Mouse (Mus musculus): Measurements from ENCODE around the gene Plxnb2. TPM values are rescaled to one million over a fixed set of nuclear protein-coding genes. Genes with fewer than 3 reads are reported as not detected.

Gene Plxnb2
- 112 and 117 TPM in 2 replicates for polyA plus RNA-seq (2014; fragmentation: Nextera tagmentation; extraction: Ambion mirVana)

- Histone ChIP-seq H3K9ac (ENCODE audit: low read length) (peak within 1 kb of the TSS; percentile 92), H3K4me1 (ENCODE audit: control insufficient read depth, insufficient read depth, low read length) (peaks cover 47% of the 10 kb centered on the region), H3K4me2 (ENCODE audit: low read depth) (peak within 1 kb of the TSS; percentile 95), H3K27ac (ENCODE audit: low read depth, low read length) (peak within 1 kb of the TSS; percentile 79), H3K36me3 (ENCODE audit: control insufficient read depth, insufficient read depth, low read length) (0 out of 2 replicates have a peak, but pooled peaks cover 3% of the 10 kb centered on the region), H3K9me3 (ENCODE audit: control insufficient read depth, low read length) (no peaks in the 10 kb centered on the region), H3K4me3 (ENCODE audit: low read depth, low read length) (peak within 1 kb of the TSS; percentile 76), H3K27me3 (ENCODE audit: control insufficient read depth, insufficient read depth, low read length) (no peaks in the 10 kb centered on the region)
- DNase-seq (ENCODE audit: low spot score), result peak; percentile 96
- under 1% methylated on average over 66 of the region's 72 CpGs for WGBS
- ATAC-seq (ENCODE audit: insufficient read depth, low FRiP score, low TSS enrichment), result peak; percentile 86
Observed at GRCm38 (mm10) chr15:89180571-89181229, at the start of gene Plxnb2. Plxnb2 (minus strand) TSS chr15:89180788.

- DNase-seq (ENCODE audit: low spot score) (no peak), ATAC-seq (ENCODE audit: insufficient read depth, low FRiP score, low TSS enrichment) (no peak)
- Histone ChIP-seq H3K9ac (ENCODE audit: low read length) (no peak overlapping the region), H3K27ac (ENCODE audit: low read depth, low read length) (no peak overlapping the region), H3K27me3 (ENCODE audit: control insufficient read depth, insufficient read depth, low read length) (no peaks in the 10 kb centered on the region), H3K9me3 (ENCODE audit: control insufficient read depth, low read length) (no peaks in the 10 kb centered on the region), H3K4me3 (ENCODE audit: low read depth, low read length) (no peak overlapping the region), H3K4me1 (ENCODE audit: control insufficient read depth, insufficient read depth, low read length) (peaks cover 6% of the 10 kb centered on the region; the same call in 1 of the 2 replicates), H3K36me3 (ENCODE audit: control insufficient read depth, insufficient read depth, low read length) (peaks cover 6% of the 10 kb centered on the region), H3K4me2 (ENCODE audit: low read depth) (no peak overlapping the region)
- 82% methylated on average over 2 of the region's 2 CpGs for WGBS
Observed at GRCm38 (mm10) chr15:89215611-89216233, 35.1 kb upstream of the Plxnb2 start.

GRCm38 (mm10) chr15:89214953-89215352 lies 34.4 kb upstream of the Plxnb2 start:
- WGBS, result 94% methylated on average over 3 of the region's 3 CpGs
- Histone ChIP-seq H3K4me1 (ENCODE audit: control insufficient read depth, insufficient read depth, low read length) (peaks cover 6% of the 10 kb centered on the region; the same call in 1 of the 2 replicates), H3K4me2 (ENCODE audit: low read depth) (no peak overlapping the region), H3K9me3 (ENCODE audit: control insufficient read depth, low read length) (no peaks in the 10 kb centered on the region), H3K27me3 (ENCODE audit: control insufficient read depth, insufficient read depth, low read length) (no peaks in the 10 kb centered on the region), H3K36me3 (ENCODE audit: control insufficient read depth, insufficient read depth, low read length) (peaks cover 6% of the 10 kb centered on the region), H3K27ac (ENCODE audit: low read depth, low read length) (no peak overlapping the region), H3K4me3 (ENCODE audit: low read depth, low read length) (no peak overlapping the region), H3K9ac (ENCODE audit: low read length) (no peak overlapping the region)
- ATAC-seq (ENCODE audit: insufficient read depth, low FRiP score, low TSS enrichment) (no peak), DNase-seq (ENCODE audit: low spot score) (no peak)

GRCm38 (mm10) chr15:89213517-89213916 lies 32.9 kb upstream of the Plxnb2 start:
- Histone ChIP-seq H3K27me3 (ENCODE audit: control insufficient read depth, insufficient read depth, low read length) (no peaks in the 10 kb centered on the region), H3K4me1 (ENCODE audit: control insufficient read depth, insufficient read depth, low read length) (peaks cover 6% of the 10 kb centered on the region; the same call in 1 of the 2 replicates), H3K27ac (ENCODE audit: low read depth, low read length) (no peak overlapping the region), H3K9me3 (ENCODE audit: control insufficient read depth, low read length) (no peaks in the 10 kb centered on the region), H3K36me3 (ENCODE audit: control insufficient read depth, insufficient read depth, low read length) (peaks cover 6% of the 10 kb centered on the region), H3K9ac (ENCODE audit: low read length) (no peak overlapping the region), H3K4me3 (ENCODE audit: low read depth, low read length) (no peak overlapping the region), H3K4me2 (ENCODE audit: low read depth) (no peak overlapping the region)
- DNase-seq (ENCODE audit: low spot score) (no peak), ATAC-seq (ENCODE audit: insufficient read depth, low FRiP score, low TSS enrichment) (no peak)
- WGBS, result 96% methylated on average over 3 of the region's 3 CpGs

- DNase-seq (ENCODE audit: low spot score), result no peak
Observed at GRCm38 (mm10) chr15:89212495-89212894, 31.9 kb upstream of the Plxnb2 start.

GRCm38 (mm10) chr15:89211716-89212461 lies 31.3 kb upstream of the Plxnb2 start:
- H3K36me3 ChIP-seq (ENCODE audit: control insufficient read depth, insufficient read depth, low read length), result peaks cover 6% of the 10 kb centered on the region
- H3K4me2 ChIP-seq (ENCODE audit: low read depth), result peak overlapping the region; percentile 81
- DNase-seq (ENCODE audit: low spot score), result peak; percentile 20
- H3K4me3 ChIP-seq (ENCODE audit: low read depth, low read length), result peak overlapping the region; percentile 95
- no peaks in the 10 kb centered on the region for H3K9me3 ChIP-seq (ENCODE audit: control insufficient read depth, low read length)
- no peaks in the 10 kb centered on the region for H3K27me3 ChIP-seq (ENCODE audit: control insufficient read depth, insufficient read depth, low read length)
- ATAC-seq (ENCODE audit: insufficient read depth, low FRiP score, low TSS enrichment), result peak; percentile 58; the same call in 1 of the 2 replicates
- WGBS, result 1% methylated on average over 33 of the region's 35 CpGs
- H3K9ac ChIP-seq (ENCODE audit: low read length), result peak overlapping the region; percentile 98
- peaks cover 6% of the 10 kb centered on the region; the same call in 1 of the 2 replicates for H3K4me1 ChIP-seq (ENCODE audit: control insufficient read depth, insufficient read depth, low read length)
- H3K27ac ChIP-seq (ENCODE audit: low read depth, low read length), result peak overlapping the region; percentile 94

More at GRCm38 (mm10) chr15:89212495-89212894, 31.9 kb upstream of the Plxnb2 start:
- H3K4me3 ChIP-seq (ENCODE audit: low read depth, low read length), result peak overlapping the region; percentile 95
- H3K9me3 ChIP-seq (ENCODE audit: control insufficient read depth, low read length), result no peaks in the 10 kb centered on the region
- peak overlapping the region; percentile 81 for H3K4me2 ChIP-seq (ENCODE audit: low read depth)
- no peak overlapping the region for H3K27ac ChIP-seq (ENCODE audit: low read depth, low read length)
- peaks cover 6% of the 10 kb centered on the region for H3K36me3 ChIP-seq (ENCODE audit: control insufficient read depth, insufficient read depth, low read length)
- peak overlapping the region; percentile 98 for H3K9ac ChIP-seq (ENCODE audit: low read length)
- H3K27me3 ChIP-seq (ENCODE audit: control insufficient read depth, insufficient read depth, low read length), result no peaks in the 10 kb centered on the region
- peaks cover 6% of the 10 kb centered on the region; the same call in 1 of the 2 replicates for H3K4me1 ChIP-seq (ENCODE audit: control insufficient read depth, insufficient read depth, low read length)
- ATAC-seq (ENCODE audit: insufficient read depth, low FRiP score, low TSS enrichment), result no peak
- WGBS, result 50% methylated on average over 6 of the region's 6 CpGs

GRCm38 (mm10) chr15:89210915-89211715 lies 30.5 kb upstream of the Plxnb2 start, which contains the start of gene Ppp6r2:
Ppp6r2 (plus strand) TSS chr15:89211553.
- no peaks in the 10 kb centered on the region for H3K9me3 ChIP-seq (ENCODE audit: control insufficient read depth, low read length)
- peak within 1 kb of the TSS; percentile 98 for H3K9ac ChIP-seq (ENCODE audit: low read length)
- 5% methylated on average over 35 of the region's 73 CpGs for WGBS
- peak within 1 kb of the TSS; percentile 94 for H3K27ac ChIP-seq (ENCODE audit: low read depth, low read length)
- no peaks in the 10 kb centered on the region for H3K27me3 ChIP-seq (ENCODE audit: control insufficient read depth, insufficient read depth, low read length)
- peaks cover 6% of the 10 kb centered on the region; the same call in 1 of the 2 replicates for H3K4me1 ChIP-seq (ENCODE audit: control insufficient read depth, insufficient read depth, low read length)
- H3K4me2 ChIP-seq (ENCODE audit: low read depth), result peak within 1 kb of the TSS; percentile 81
- ATAC-seq (ENCODE audit: insufficient read depth, low FRiP score, low TSS enrichment) (peak; percentile 87), DNase-seq (ENCODE audit: low spot score) (peak; percentile 86)
- H3K4me3 ChIP-seq (ENCODE audit: low read depth, low read length), result peak within 1 kb of the TSS; percentile 95
- peaks cover 2% of the 10 kb centered on the region; the same call in 1 of the 2 replicates for H3K36me3 ChIP-seq (ENCODE audit: control insufficient read depth, insufficient read depth, low read length)

Data from neural tube, embryonic 11.5 days (tissue).